Mouse (Mus musculus) cortical plate, adult 2 months (tissue): ENCODE results near the gene Dgcr6.

Experiments
- CTCF ChIP-seq: fragments of 200-500 bp; IDR thresholded peaks from 2 replicates; pipeline ENCODE4 v1.5.1; 2011; ENCODE audit warnings: mild to moderate bottlenecking, control low read depth, low read length; ENCODE audit not compliant: insufficient read depth; ENCODE audit errors: extremely low read depth
- POLR2A ChIP-seq: fragments of 200-500 bp; IDR thresholded peaks from 2 replicates; pipeline ENCODE4 v1.6.1; 2011; ENCODE audit warnings: mild to moderate bottlenecking, low read length, control low read depth; ENCODE audit not compliant: insufficient read depth; ENCODE audit errors: extremely low read depth

DNA sequence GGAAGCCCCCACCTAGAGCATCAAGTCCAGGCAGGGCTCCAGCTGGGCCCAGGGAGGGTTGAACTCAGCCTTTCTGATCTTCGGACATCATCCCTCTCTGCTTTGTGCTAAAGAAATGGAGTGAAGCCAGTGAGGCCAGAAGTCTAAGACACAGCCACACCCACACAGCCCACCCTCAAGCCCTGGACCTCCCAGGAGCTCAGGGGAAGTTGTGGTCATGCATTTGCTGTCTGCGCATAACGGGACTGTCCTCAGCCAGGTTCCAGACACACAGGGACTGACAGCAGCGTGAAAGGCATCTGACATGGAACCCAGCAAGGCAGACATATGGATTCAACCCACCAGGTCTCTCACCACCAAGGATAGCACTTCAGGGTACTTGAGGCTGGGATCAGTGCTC lies 63.8 kb downstream of the Dgcr6 start:
- no peak for TF ChIP-seq CTCF
- TF ChIP-seq POLR2A = no peak
